Mouse (Mus musculus) cerebellum, adult 2 months (tissue): ENCODE data around the gene Lyve1.

Experiments used
- CTCF ChIP-seq: fragments of 200-500 bp; IDR thresholded peaks from 2 replicates; pipeline ENCODE4 v1.5.1; 2011; ENCODE audit warnings: low read depth, mild to moderate bottlenecking, control low read depth, low read length, moderate library complexity, borderline replicate concordance; ENCODE audit not compliant: insufficient read depth
- POLR2A ChIP-seq: fragments of 200-500 bp; IDR thresholded peaks from 2 replicates; pipeline ENCODE4 v1.6.1; 2011; ENCODE audit warnings: low read length, control low read depth, borderline replicate concordance; ENCODE audit not compliant: insufficient read depth

DNA sequence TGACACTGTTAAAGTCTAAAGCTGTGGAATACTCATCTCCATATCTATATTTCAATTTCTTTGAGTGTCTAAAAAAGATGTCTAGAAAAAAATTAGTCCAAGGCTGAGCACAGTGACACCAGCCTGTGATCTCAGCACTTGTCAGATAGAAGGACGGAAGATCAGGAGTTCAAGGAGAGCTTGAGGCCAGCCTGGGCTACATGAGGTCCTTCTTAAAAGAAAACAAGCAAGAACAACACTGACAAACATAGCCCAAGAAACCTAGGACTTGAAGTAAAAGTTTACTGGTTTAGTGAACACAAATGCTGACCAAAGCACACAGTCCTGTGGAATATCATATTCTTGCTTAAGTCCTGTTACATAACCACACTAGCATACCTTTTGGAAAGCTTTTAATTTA, 29.0 kb downstream of the Lyve1 start:
- TF ChIP-seq CTCF (no peak), POLR2A (no peak)
